Mouse (Mus musculus) layer of hippocampus, adult 2 months (tissue): ENCODE measurements around the gene Macrod2. TPM values are rescaled to one million over a fixed set of nuclear protein-coding genes. Genes with fewer than 3 reads are reported as not detected.

Experiments used
- DNase-seq, 2 experiments: peaks; one replicate each; pipeline ENCODE4 v3.0.0; 2022; ENCODE audit warnings: low spot score in 2 of 2
- H3K27ac ChIP-seq: fragments of 200-600 bp; 2 replicates; pipeline ENCODE4 v1.8.1; 2022
- H3K4me3 ChIP-seq: fragments of 200-600 bp; 2 replicates; pipeline ENCODE4 v1.8.1; 2022; ENCODE audit warnings: mild to moderate bottlenecking
- CTCF ChIP-seq: fragments of 200-600 bp; conservative IDR thresholded peaks from 2 replicates; pipeline ENCODE4 v1.8.1; 2022; ENCODE audit warnings: antibody characterized with exemption, mild to moderate bottlenecking, moderate library complexity
- total RNA-seq, 2 experiments: library from RNA; stranded (reverse); gene quantifications; 2 replicates each; pipeline ENCODE4 v1.2.3; 2021

Gene Macrod2
- total RNA-seq, 2 experiments from 2014 or later, result 47.4 to 55.5 TPM

- no peak for DNase-seq
- no peak overlapping the region for H3K27ac ChIP-seq
- no peak overlapping the region for H3K4me3 ChIP-seq
- no peak for TF ChIP-seq CTCF
These were observed 364.6 kb downstream of the Macrod2 start for GRCm38 (mm10) chr2:140759732-140760131.

- no peak overlapping the region for H3K4me3 ChIP-seq
These were observed 365.0 kb downstream of the Macrod2 start for GRCm38 (mm10) chr2:140760137-140760536.

GRCm38 (mm10) chr2:140763076-140763891 lies 368.2 kb downstream of the Macrod2 start:
- no peak overlapping the region for H3K27ac ChIP-seq
- TF ChIP-seq CTCF, result no peak
- H3K4me3 ChIP-seq, result no peak overlapping the region
- no peak for DNase-seq

More at GRCm38 (mm10) chr2:140760137-140760536, 365.0 kb downstream of the Macrod2 start:
- no peak overlapping the region for H3K27ac ChIP-seq
- TF ChIP-seq CTCF, result no peak
- no peak for DNase-seq

GRCm38 (mm10) chr2:140769473-140769872 lies 374.4 kb downstream of the Macrod2 start:
- no peak for TF ChIP-seq CTCF
- DNase-seq, result no peak
- H3K4me3 ChIP-seq, result no peak overlapping the region
- no peak overlapping the region for H3K27ac ChIP-seq

GRCm38 (mm10) chr2:140772825-140773224 lies 377.7 kb downstream of the Macrod2 start:
- TF ChIP-seq CTCF, result no peak
- Histone ChIP-seq H3K4me3 (no peak overlapping the region), H3K27ac (no peak overlapping the region)
- DNase-seq, result no peak

GRCm38 (mm10) chr2:140773456-140773855 lies 378.3 kb downstream of the Macrod2 start:
- H3K27ac ChIP-seq, result no peak overlapping the region
- H3K4me3 ChIP-seq, result no peak overlapping the region
- no peak for TF ChIP-seq CTCF
- no peak for DNase-seq

- no peak for DNase-seq
- Histone ChIP-seq H3K4me3 (no peak overlapping the region), H3K27ac (no peak overlapping the region)
- no peak for TF ChIP-seq CTCF
These were observed 379.8 kb downstream of the Macrod2 start for GRCm38 (mm10) chr2:140774808-140775370.

GRCm38 (mm10) chr2:140775448-140776101 lies 380.5 kb downstream of the Macrod2 start:
- Histone ChIP-seq H3K27ac (no peak overlapping the region), H3K4me3 (no peak overlapping the region)
- DNase-seq, result no peak
- no peak for TF ChIP-seq CTCF

- DNase-seq, result no peak
- H3K4me3 ChIP-seq, result no peak overlapping the region
- TF ChIP-seq CTCF, result no peak
- H3K27ac ChIP-seq, result no peak overlapping the region
These were observed 383.1 kb downstream of the Macrod2 start for GRCm38 (mm10) chr2:140778212-140778611.

GRCm38 (mm10) chr2:140783041-140783440 lies 387.9 kb downstream of the Macrod2 start:
- Histone ChIP-seq H3K4me3 (no peak overlapping the region), H3K27ac (peak overlapping the region; percentile 39)
- peak; percentile 66 for TF ChIP-seq CTCF
- peak; percentile 14 to 32 for DNase-seq

- no peak for DNase-seq
These were observed 389.5 kb downstream of the Macrod2 start for GRCm38 (mm10) chr2:140784626-140785025.

GRCm38 (mm10) chr2:140790363-140790762 lies 395.3 kb downstream of the Macrod2 start:
- Histone ChIP-seq H3K4me3 (no peak overlapping the region), H3K27ac (no peak overlapping the region)
- DNase-seq, result no peak
- TF ChIP-seq CTCF, result no peak

More at GRCm38 (mm10) chr2:140784626-140785025, 389.5 kb downstream of the Macrod2 start:
- no peak overlapping the region for H3K27ac ChIP-seq
- no peak overlapping the region for H3K4me3 ChIP-seq
- no peak for TF ChIP-seq CTCF

- no peak for TF ChIP-seq CTCF
- no peak for DNase-seq
- H3K4me3 ChIP-seq, result no peak overlapping the region
- H3K27ac ChIP-seq, result no peak overlapping the region
These were observed 398.9 kb downstream of the Macrod2 start for GRCm38 (mm10) chr2:140793886-140794608.
